Mouse (Mus musculus) cortical plate, adult 2 months (tissue): ENCODE data around the gene Ift46.

ENCODE experiments used
- CTCF ChIP-seq: fragments of 200-500 bp; IDR thresholded peaks from 2 replicates; pipeline ENCODE4 v1.5.1; 2011; ENCODE audit warnings: mild to moderate bottlenecking, control low read depth, low read length; ENCODE audit not compliant: insufficient read depth; ENCODE audit errors: extremely low read depth
- POLR2A ChIP-seq: fragments of 200-500 bp; IDR thresholded peaks from 2 replicates; pipeline ENCODE4 v1.6.1; 2011; ENCODE audit warnings: mild to moderate bottlenecking, low read length, control low read depth; ENCODE audit not compliant: insufficient read depth; ENCODE audit errors: extremely low read depth

GRCm38 (mm10) chr9:44819920-44820827 lies 52.5 kb downstream of the Ift46 start:
- no peak for TF ChIP-seq POLR2A
- no peak for TF ChIP-seq CTCF
